In genomic region chr5:123749065-123750064, GRCm38 (mm10) we compare ENCODE assay signal across 1 mouse cellular context.
TF ChIP-seq lines count a peak whose summit lies in the region.

Gene Rsrc2, minus strand, starts transcription at chr5:123749414.
Gene Kntc1, plus strand, starts transcription at chr5:123749716.

TF ChIP-seq in MEL, 35 proteins besides CTCF, POLR2A, EP300 and RAD21 (continued from another document):
- TF ChIP-seq SIN3A (IDR thresholded peaks at IDR 0.05; ENCODE audit: low read length) = peak; percentile 97
- TF ChIP-seq MXI1 (IDR thresholded peaks at IDR 0.05; ENCODE audit: low read depth, low read length) = peak; percentile 86
- TF ChIP-seq ZC3H11A (IDR thresholded peaks at IDR 0.05; ENCODE audit: low read depth, low read length) = no peak; the same call in 1 of the 2 replicates
- no peak for TF ChIP-seq USF2 (IDR thresholded peaks at IDR 0.05; ENCODE audit: borderline replicate concordance in 1 of 2, insufficient read depth in 1 of 2, low read depth in 1 of 2, low read length in 2 of 2)
- peak; percentile 89 for TF ChIP-seq TBP (IDR thresholded peaks at IDR 0.05; ENCODE audit: low read depth, low read length)
- TF ChIP-seq RCOR1 (IDR thresholded peaks at IDR 0.05; ENCODE audit: low read depth, low read length) = no peak; the same call in 1 of the 2 replicates
- TF ChIP-seq ZKSCAN1 (IDR thresholded peaks at IDR 0.05; ENCODE audit: low read depth, low read length) = no peak; the same call in 1 of the 2 replicates
- TF ChIP-seq NELFE (IDR thresholded peaks at IDR 0.05; ENCODE audit: low read depth, low read length) = peak; percentile 97
- TF ChIP-seq TAL1 (IDR thresholded peaks at IDR 0.05; ENCODE audit: low read length) = no peak
- no peak for TF ChIP-seq MEF2A (IDR thresholded peaks at IDR 0.05; ENCODE audit: extremely low read depth, insufficient replicate concordance, low read depth, low read length, poor library complexity, severe bottlenecking)
- peak; percentile 99 for TF ChIP-seq ZNF384 (IDR thresholded peaks at IDR 0.05; ENCODE audit: low read depth, low read length)
- TF ChIP-seq MAX (IDR thresholded peaks at IDR 0.05; ENCODE audit: low read length) = peak; percentile 70; the same call in 1 of the 2 replicates
- TF ChIP-seq MAZ (IDR thresholded peaks at IDR 0.05; ENCODE audit: low read depth, low read length) = peak; percentile 94
